Mouse (Mus musculus) erythroblast, embryonic 14.5 days (primary cell): ENCODE data around the gene C130032M10Rik. TPM values are rescaled to one million over a fixed set of nuclear protein-coding genes. Genes with fewer than 3 reads are reported as not detected.
A peak's percentile ranks its signal among the peaks of the same experiment; 100 is the strongest.

Experiments used
- H3K27me3 ChIP-seq: 2 replicates; pipeline ENCODE4 v1.6.1; 2012; ENCODE audit warnings: inconsistent platforms; ENCODE audit not compliant: control insufficient read depth
- H3K36me3 ChIP-seq: 2 replicates; pipeline ENCODE4 v1.6.1; 2012; ENCODE audit warnings: mild to moderate bottlenecking, inconsistent platforms; ENCODE audit not compliant: control insufficient read depth
- H3K4me1 ChIP-seq: 2 replicates; pipeline ENCODE4 v1.6.1; 2012; ENCODE audit warnings: inconsistent platforms; ENCODE audit not compliant: control insufficient read depth
- H3K4me3 ChIP-seq: replicated peaks from 2 replicates; pipeline ENCODE3; 2012; ENCODE audit warnings: moderate library complexity, mild to moderate bottlenecking, inconsistent platforms
- H3K9me3 ChIP-seq: 2 replicates; pipeline ENCODE4 v1.6.1; 2012; ENCODE audit warnings: low read length, inconsistent platforms, mixed read lengths; ENCODE audit not compliant: control insufficient read depth
- GATA1 ChIP-seq: IDR thresholded peaks from 2 replicates; pipeline ENCODE4 v1.6.1; 2012; ENCODE audit warnings: low read length, inconsistent platforms, mixed read lengths
- TAL1 ChIP-seq: IDR thresholded peaks from 3 replicates; pipeline ENCODE4 v1.6.1; 2012; ENCODE audit warnings: low read length, inconsistent platforms, mixed read lengths
- polyA plus RNA-seq: library from polyadenylated mRNA; stranded (reverse); fragments of >175 nt; gene quantifications from 2 replicates; pipeline ENCODE4 v1.2.3, GENCODE M21; 2012

C130032M10Rik gene
- polyA plus RNA-seq, 1 experiment = not detected

DNA sequence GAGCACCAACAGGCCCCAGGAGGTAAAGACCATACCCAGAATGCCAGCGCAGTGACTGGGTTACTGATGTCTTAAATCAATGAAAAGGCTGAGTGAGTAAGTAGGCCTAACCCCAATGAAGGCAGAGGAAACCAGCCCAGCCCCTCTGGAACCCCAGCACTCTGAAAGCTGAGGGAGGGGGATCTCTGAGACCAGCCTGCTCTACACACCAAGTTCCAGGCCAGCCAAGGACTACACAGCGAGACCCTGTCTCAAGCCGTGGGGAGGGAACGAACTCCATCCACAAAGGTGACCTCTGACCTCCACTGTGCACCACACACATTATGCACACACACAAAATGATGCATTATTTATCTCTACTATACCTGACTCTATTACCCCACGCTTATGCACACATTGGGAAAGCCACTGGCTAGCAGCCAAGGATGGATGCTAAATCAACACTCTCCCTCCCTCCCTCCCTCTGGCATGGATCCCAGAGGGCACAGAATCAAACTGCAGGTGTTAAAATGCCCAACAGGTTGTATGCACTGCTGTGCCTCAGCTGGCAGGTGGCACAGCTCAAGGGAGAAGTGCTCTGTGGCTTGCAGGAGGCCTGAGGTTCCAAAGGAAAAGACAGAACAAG, 39.0 kb downstream of the C130032M10Rik start:
- Histone ChIP-seq H3K27me3 (peaks cover 21% of the 10 kb centered on the region), H3K9me3 (no peaks in the 10 kb centered on the region), H3K36me3 (no peaks in the 10 kb centered on the region), H3K4me3 (no peak overlapping the region), H3K4me1 (no peaks in the 10 kb centered on the region)
- TF ChIP-seq GATA1 (no peak), TAL1 (no peak)

GRCm38 (mm10) chr9:114556276-114556855, 40.9 kb downstream of the C130032M10Rik start:
- H3K36me3 ChIP-seq = no peaks in the 10 kb centered on the region
- TF ChIP-seq TAL1 (no peak), GATA1 (no peak)
- H3K4me3 ChIP-seq = no peak overlapping the region
- H3K27me3 ChIP-seq = peaks cover 40% of the 10 kb centered on the region
- H3K9me3 ChIP-seq = no peaks in the 10 kb centered on the region
- no peaks in the 10 kb centered on the region for H3K4me1 ChIP-seq

DNA sequence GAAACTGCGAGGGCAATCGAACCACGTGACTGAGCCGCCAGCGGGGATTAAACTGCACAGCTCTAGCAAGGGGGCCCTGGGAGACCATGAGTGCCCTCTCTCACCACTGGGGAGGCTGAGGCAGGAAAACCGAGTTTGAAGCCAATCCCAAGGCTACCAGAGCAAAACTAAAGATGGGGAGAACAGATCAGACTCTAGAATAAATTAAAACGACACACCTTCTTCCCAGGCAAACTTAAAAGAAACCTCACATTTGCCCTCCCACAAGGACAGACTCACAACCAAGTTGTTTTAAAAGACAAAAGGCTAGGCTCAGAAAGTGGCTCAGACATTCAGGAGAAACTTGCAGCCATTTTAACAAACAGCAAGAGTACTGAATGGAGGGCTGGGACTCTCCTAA, 41.6 kb downstream of the C130032M10Rik start:
- H3K9me3 ChIP-seq = no peaks in the 10 kb centered on the region
- TF ChIP-seq TAL1 (no peak), GATA1 (no peak)
- H3K27me3 ChIP-seq = peaks cover 47% of the 10 kb centered on the region
- no peaks in the 10 kb centered on the region for H3K4me1 ChIP-seq
- no peaks in the 10 kb centered on the region for H3K36me3 ChIP-seq
- no peak overlapping the region for H3K4me3 ChIP-seq

GRCm38 (mm10) chr9:114560141-114560540, 44.6 kb downstream of the C130032M10Rik start:
- TF ChIP-seq TAL1 = no peak
- TF ChIP-seq GATA1 = no peak
- no peaks in the 10 kb centered on the region for H3K36me3 ChIP-seq
- H3K4me3 ChIP-seq = no peak overlapping the region
- H3K4me1 ChIP-seq = no peaks in the 10 kb centered on the region
- H3K27me3 ChIP-seq = peaks cover 78% of the 10 kb centered on the region
- no peaks in the 10 kb centered on the region for H3K9me3 ChIP-seq

GRCm38 (mm10) chr9:114560771-114561670, 45.5 kb downstream of the C130032M10Rik start:
- Histone ChIP-seq H3K9me3 (no peaks in the 10 kb centered on the region), H3K27me3 (peaks cover 87% of the 10 kb centered on the region), H3K4me1 (no peaks in the 10 kb centered on the region), H3K4me3 (peak overlapping the region; percentile 25), H3K36me3 (no peaks in the 10 kb centered on the region)
- TF ChIP-seq TAL1 (no peak), GATA1 (no peak)

- Histone ChIP-seq H3K9me3 (no peaks in the 10 kb centered on the region), H3K4me1 (no peaks in the 10 kb centered on the region), H3K4me3 (peak overlapping the region; percentile 54), H3K27me3 (peaks cover 88% of the 10 kb centered on the region), H3K36me3 (no peaks in the 10 kb centered on the region)
- no peak for TF ChIP-seq TAL1
- no peak for TF ChIP-seq GATA1
Observed at GRCm38 (mm10) chr9:114561671-114561971, 46.1 kb downstream of the C130032M10Rik start.

DNA sequence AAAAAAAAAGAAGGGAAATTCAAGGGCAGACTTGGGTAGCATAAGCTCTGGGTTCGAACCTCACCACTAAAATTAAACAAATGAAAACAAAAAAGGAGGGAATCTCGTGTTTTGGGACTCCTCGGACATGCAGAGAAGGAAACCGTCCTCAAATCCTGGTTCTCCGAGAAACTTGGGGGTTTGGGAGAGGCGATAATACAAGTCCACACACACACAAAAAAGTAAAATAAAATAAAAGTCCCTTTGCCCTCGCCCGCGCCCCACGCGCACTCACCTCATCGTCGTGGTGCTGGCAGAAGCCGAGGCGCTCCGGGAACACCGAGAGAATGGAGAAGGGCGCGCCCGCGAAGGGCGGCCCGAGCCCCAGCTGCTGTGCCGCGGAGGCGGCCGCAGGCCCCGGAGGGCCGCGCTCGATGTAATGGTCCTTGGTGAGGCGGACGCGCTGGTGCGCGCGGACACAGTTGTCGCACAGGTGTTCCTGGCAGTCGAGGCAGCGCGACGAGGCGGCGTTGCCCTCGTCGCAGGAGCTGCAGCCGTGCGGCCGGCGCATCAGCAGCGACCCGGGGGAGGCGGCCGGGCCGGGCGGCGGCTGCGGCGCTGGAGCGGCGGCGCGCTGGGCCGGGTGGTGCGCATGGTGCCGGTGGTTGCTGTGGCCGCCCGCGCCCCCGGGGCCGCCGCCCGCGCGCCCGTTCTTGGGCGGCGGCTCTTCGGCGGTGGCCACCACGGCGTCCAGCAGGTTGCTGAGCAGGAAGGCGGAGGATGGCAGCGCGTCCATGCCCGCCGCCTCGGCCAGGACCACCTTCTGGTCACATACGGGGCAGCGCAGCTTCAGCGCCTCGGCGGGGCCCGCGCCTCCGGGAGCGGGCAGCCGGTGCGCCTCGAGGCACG, 46.8 kb downstream of the C130032M10Rik start:
- peaks cover 84% of the 10 kb centered on the region for H3K27me3 ChIP-seq
- TF ChIP-seq GATA1 = no peak
- TF ChIP-seq TAL1 = no peak
- H3K36me3 ChIP-seq = no peaks in the 10 kb centered on the region
- H3K4me1 ChIP-seq = no peaks in the 10 kb centered on the region
- peak overlapping the region; percentile 54 for H3K4me3 ChIP-seq
- no peaks in the 10 kb centered on the region for H3K9me3 ChIP-seq

GRCm38 (mm10) chr9:114562919-114563751, 47.6 kb downstream of the C130032M10Rik start:
- Histone ChIP-seq H3K4me3 (peak overlapping the region; percentile 54), H3K36me3 (no peaks in the 10 kb centered on the region), H3K27me3 (peaks cover 82% of the 10 kb centered on the region), H3K9me3 (no peaks in the 10 kb centered on the region), H3K4me1 (no peaks in the 10 kb centered on the region)
- TF ChIP-seq TAL1 (no peak), GATA1 (no peak)
